ENCODE assay signal across 8 mouse cellular contexts in genomic region chr10:81413310-81414261, GRCm38 (mm10). TPM values are rescaled to one million over a fixed set of nuclear protein-coding genes. Genes with fewer than 3 reads are reported as not detected.
A peak's percentile ranks its signal among the peaks of the same experiment; 100 is the strongest.
DNase-seq lines count a peak whose midpoint lies in the region; ATAC-seq and TF ChIP-seq lines count a peak whose summit lies in the region.

No protein-coding gene starts in this region.

- no peak overlapping the region for H3K9ac ChIP-seq in midbrain, postnatal 0 days (replicated peaks; ENCODE audit: low read length, poor library complexity, severe bottlenecking)

- H3K9me3 ChIP-seq in midbrain, postnatal 0 days (ENCODE audit: low read length) = no peaks in the 10 kb centered on the region

- H3K4me2 ChIP-seq in midbrain, postnatal 0 days (ENCODE audit: low read depth, low read length, poor library complexity, severe bottlenecking) = peak overlapping the region; percentile 4; the same call in 1 of the 2 replicates

- H3K27ac ChIP-seq in kidney, adult 2 months (ENCODE audit: insufficient read depth, low read depth, low read length) = peak overlapping the region; percentile 97
- H3K27ac ChIP-seq in midbrain, postnatal 0 days (ENCODE audit: low read depth, low read length) = no peak overlapping the region
- H3K27ac ChIP-seq in testis, adult 2 months (ENCODE audit: control insufficient read depth, insufficient read depth, low read depth, low read length) = peak overlapping the region; percentile 90

- peak overlapping the region; percentile 49 for H3K4me3 ChIP-seq in kidney, adult 2 months (ENCODE audit: insufficient read depth, low read depth, low read length)
- H3K4me3 ChIP-seq in midbrain, postnatal 0 days (ENCODE audit: low read depth, low read length) = no peak overlapping the region
- H3K4me3 ChIP-seq in testis, adult 2 months (ENCODE audit: control insufficient read depth, low read depth, low read length) = no peak overlapping the region

- no peaks in the 10 kb centered on the region for H3K27me3 ChIP-seq in kidney, adult 2 months (replicated peaks; ENCODE audit: control insufficient read depth, insufficient read depth, low read length)
- no peaks in the 10 kb centered on the region for H3K27me3 ChIP-seq in midbrain, postnatal 0 days (ENCODE audit: insufficient read depth, low read length)
- H3K27me3 ChIP-seq in testis, adult 2 months (ENCODE audit: control insufficient read depth, insufficient read depth, low read length) = no peaks in the 10 kb centered on the region

- no peak for TF ChIP-seq CTCF in kidney, adult 2 months (conservative IDR thresholded peaks at IDR 0.05; ENCODE audit: insufficient read depth, insufficient read length, low read depth, low read length)
- peak; percentile 31; the same call in 1 of the 2 replicates for TF ChIP-seq CTCF in midbrain, postnatal 0 days (IDR thresholded peaks at IDR 0.05)
- no peak for TF ChIP-seq CTCF in testis, adult 2 months (IDR thresholded peaks at IDR 0.05; ENCODE audit: control insufficient read depth, insufficient read depth, insufficient replicate concordance, low read depth, low read length)

- TF ChIP-seq POLR2A in kidney, adult 2 months (IDR thresholded peaks at IDR 0.05; ENCODE audit: low read depth, low read length) = peak; percentile 6
- 0 out of 2 replicates have a peak, but pooled peaks have one; percentile 9 for TF ChIP-seq POLR2A in testis, adult 2 months (IDR thresholded peaks at IDR 0.05; ENCODE audit: control insufficient read depth, low read depth, low read length)

- peak; percentile 55 for ATAC-seq in common myeloid progenitor, adult 5-6 weeks (replicated peaks; ENCODE audit: low read depth, poor library complexity, severe bottlenecking)
- no peak for ATAC-seq in midbrain, postnatal 0 days (ENCODE audit: low FRiP score)

- WGBS in kidney, adult 2 months = 18% methylated on average over 26 of the region's 26 CpGs
- 32% methylated on average over 26 of the region's 26 CpGs for WGBS in midbrain, postnatal 0 days

- peaks cover 81% of the 10 kb centered on the region for H3K4me1 ChIP-seq in kidney, adult 2 months (ENCODE audit: control insufficient read depth, insufficient read depth, low read length)
- H3K4me1 ChIP-seq in midbrain, postnatal 0 days (ENCODE audit: insufficient read depth, low read length) = peaks cover 6% of the 10 kb centered on the region; the same call in 1 of the 2 replicates
- peaks cover 43% of the 10 kb centered on the region for H3K4me1 ChIP-seq in testis, adult 2 months (ENCODE audit: control insufficient read depth, insufficient read depth, low read length)

- H3K36me3 ChIP-seq in kidney, adult 2 months (ENCODE audit: control insufficient read depth, insufficient read depth, low read length) = no peaks in the 10 kb centered on the region
- H3K36me3 ChIP-seq in midbrain, postnatal 0 days (ENCODE audit: insufficient read depth, low read length) = peaks cover 7% of the 10 kb centered on the region; the same call in 1 of the 2 replicates
- H3K36me3 ChIP-seq in testis, adult 2 months (ENCODE audit: control insufficient read depth, insufficient read depth, low read length) = no peaks in the 10 kb centered on the region

- DNase-seq in embryo, embryonic 10.5 days (ENCODE audit: low spot score) = peak; percentile 74
- no peak for DNase-seq in embryo, embryonic 10 days (ENCODE audit: low spot score)
- peak; percentile 92 for DNase-seq in heart, adult 8-10 months (ENCODE audit: low spot score)
- DNase-seq in kidney, adult 2 months = peak; percentile 95
- peak; percentile 78 for DNase-seq in liver
- no peak for DNase-seq in midbrain, postnatal 0 days (ENCODE audit: low spot score)

RNA-seq across cellular contexts. Expression of gene Smim24, which starts 20.7 kb away (rescaled TPM):
- total RNA-seq in common myeloid progenitor, adult 5-6 weeks (2017) = 5.0 and 13.2 TPM in 2 replicates
- 1 to 10 TPM; 1.4 to 2.4 (median 1.9) TPM for total RNA-seq in heart, adult 8-10 months (2022)
- 693 and 694 TPM in 2 replicates for polyA plus RNA-seq in kidney, adult 2 months (2012; rRNA removed)
- 1.5 and 1.7 TPM in 2 replicates for total RNA-seq in midbrain, postnatal 0 days (2014; rRNA removed)
- polyA plus RNA-seq in midbrain, postnatal 0 days (2015; fragmentation: Nextera tagmentation; extraction: Ambion mirVana) = 1.1 and 2.0 TPM in 2 replicates
- polyA plus RNA-seq in testis, adult 2 months (2012; rRNA removed) = 3,568 and 3,612 TPM in 2 replicates

RNA-seq across cellular contexts. Expression of gene Gm48552, which starts 24.8 kb away (rescaled TPM):
- 1.6 TPM in 1 of 2 replicates, not detected in the other for total RNA-seq in common myeloid progenitor, adult 5-6 weeks (2017)
- under 1 TPM in 2 of 4 experiments, not detected in 2; 0.50 to 0.72 TPM for total RNA-seq in heart, adult 8-10 months (2022)
- polyA plus RNA-seq in kidney, adult 2 months (2012; rRNA removed) = 1.0 and 2.8 TPM in 2 replicates
- total RNA-seq in midbrain, postnatal 0 days (2014; rRNA removed) = 6.6 TPM in 1 of 2 replicates, not detected in the other
- 1.6 and 3.9 TPM in 2 replicates for polyA plus RNA-seq in midbrain, postnatal 0 days (2015; fragmentation: Nextera tagmentation; extraction: Ambion mirVana)
- 0.65 TPM in 1 of 2 replicates, not detected in the other for polyA plus RNA-seq in testis, adult 2 months (2012; rRNA removed)

RNA-seq across cellular contexts. Expression of gene Gm48551, which starts 29.3 kb away (rescaled TPM):
- 0.19 and 2.4 TPM in 2 replicates for total RNA-seq in common myeloid progenitor, adult 5-6 weeks (2017)
- total RNA-seq in heart, adult 8-10 months (2022) = 1 to 10 TPM in 2 of 4 experiments, under 1 TPM in 2; 0.73 to 1.3 (median 1.0) TPM
- polyA plus RNA-seq in kidney, adult 2 months (2012; rRNA removed) = 2.1 and 2.3 TPM in 2 replicates
- 0.88 and 2.7 TPM in 2 replicates for total RNA-seq in midbrain, postnatal 0 days (2014; rRNA removed)
- 5.8 and 10.2 TPM in 2 replicates for polyA plus RNA-seq in midbrain, postnatal 0 days (2015; fragmentation: Nextera tagmentation; extraction: Ambion mirVana)
- 1.2 and 1.6 TPM in 2 replicates for polyA plus RNA-seq in testis, adult 2 months (2012; rRNA removed)

RNA-seq across cellular contexts. Expression of gene Dohh, which starts 29.4 kb away (rescaled TPM):
- 34.7 and 50.7 TPM in 2 replicates for total RNA-seq in common myeloid progenitor, adult 5-6 weeks (2017)
- 10 to 100 TPM; 49.1 to 55.0 (median 53.8) TPM for total RNA-seq in heart, adult 8-10 months (2022)
- polyA plus RNA-seq in kidney, adult 2 months (2012; rRNA removed) = 60.6 and 79.8 TPM in 2 replicates
- total RNA-seq in midbrain, postnatal 0 days (2014; rRNA removed) = 120 and 132 TPM in 2 replicates
- polyA plus RNA-seq in midbrain, postnatal 0 days (2015; fragmentation: Nextera tagmentation; extraction: Ambion mirVana) = 95.8 and 115 TPM in 2 replicates
- polyA plus RNA-seq in testis, adult 2 months (2012; rRNA removed) = 38.5 and 46.3 TPM in 2 replicates

RNA-seq across cellular contexts. Expression of gene Fzr1, which starts 35.3 kb away (rescaled TPM):
- total RNA-seq in common myeloid progenitor, adult 5-6 weeks (2017) = 21.9 and 24.8 TPM in 2 replicates
- 10 to 100 TPM; 25.9 to 39.0 (median 32.2) TPM for total RNA-seq in heart, adult 8-10 months (2022)
- polyA plus RNA-seq in kidney, adult 2 months (2012; rRNA removed) = 41.1 and 49.8 TPM in 2 replicates
- 92.6 and 98.3 TPM in 2 replicates for total RNA-seq in midbrain, postnatal 0 days (2014; rRNA removed)
- polyA plus RNA-seq in midbrain, postnatal 0 days (2015; fragmentation: Nextera tagmentation; extraction: Ambion mirVana) = 147 and 149 TPM in 2 replicates
- 161 and 178 TPM in 2 replicates for polyA plus RNA-seq in testis, adult 2 months (2012; rRNA removed)

Comparison
In these comparisons a context has a peak if more than half of its experiments do, and no peak if none do; other contexts are left out.
1. DNase-seq: peak in embryo, embryonic 10.5 days (single experiment), heart, adult 8-10 months (single experiment), kidney, adult 2 months (single experiment) and liver (single experiment); none in embryo, embryonic 10 days (single experiment) and midbrain, postnatal 0 days (single experiment).